Mouse (Mus musculus): ENCODE results near the gene Wnt4.

The Wnt4 gene

GRCm38 (mm10) chr4:137306991-137307706, 29.9 kb downstream of the Wnt4 start:
- no peak for DNase-seq

- no peak for DNase-seq
Observed at GRCm38 (mm10) chr4:137308377-137308776, 31.1 kb downstream of the Wnt4 start.

DNA sequence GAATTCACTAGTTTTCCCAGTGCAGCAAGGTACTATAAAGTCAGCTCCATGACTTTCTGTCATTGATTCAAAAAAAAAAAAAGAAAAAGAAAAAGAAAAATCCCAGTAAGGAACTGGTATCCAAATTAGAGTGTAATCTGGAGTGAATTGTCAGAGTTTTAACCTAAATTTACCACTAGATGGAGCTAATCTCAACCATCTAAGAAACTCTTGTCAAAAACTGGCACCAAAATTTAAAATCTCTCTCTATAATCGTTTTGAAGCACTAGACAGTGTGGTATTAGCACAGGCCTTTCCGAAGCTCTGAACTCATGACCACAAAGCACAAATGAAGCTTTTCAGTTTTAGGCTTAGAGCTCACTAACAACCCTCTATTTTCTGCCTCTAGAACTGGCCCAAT, 36.2 kb downstream of the Wnt4 start:
- no peak for DNase-seq

- DNase-seq, result no peak
Observed at GRCm38 (mm10) chr4:137314561-137314960, 37.3 kb downstream of the Wnt4 start.

DNA sequence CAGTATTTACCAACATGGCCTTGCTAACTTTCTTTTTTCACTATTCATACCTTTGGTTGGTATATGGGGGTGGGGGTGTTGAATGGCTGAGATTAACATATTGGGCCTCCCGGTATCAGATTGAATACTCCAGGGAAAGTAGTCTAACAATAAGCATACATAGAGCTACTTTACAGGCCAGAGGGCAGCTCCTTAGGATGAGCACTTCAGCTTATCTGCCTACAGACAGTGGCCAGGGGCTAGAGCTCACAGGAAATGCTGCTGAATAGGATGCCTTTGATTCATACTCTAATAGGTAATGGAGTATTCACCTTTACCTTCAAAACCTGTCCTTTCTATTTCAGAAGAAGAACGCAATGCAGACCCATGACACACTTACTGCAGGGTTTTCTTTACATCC, 37.8 kb downstream of the Wnt4 start:
- no peak for DNase-seq

- no peak for DNase-seq
Observed at GRCm38 (mm10) chr4:137316027-137316770, 38.9 kb downstream of the Wnt4 start.

DNA sequence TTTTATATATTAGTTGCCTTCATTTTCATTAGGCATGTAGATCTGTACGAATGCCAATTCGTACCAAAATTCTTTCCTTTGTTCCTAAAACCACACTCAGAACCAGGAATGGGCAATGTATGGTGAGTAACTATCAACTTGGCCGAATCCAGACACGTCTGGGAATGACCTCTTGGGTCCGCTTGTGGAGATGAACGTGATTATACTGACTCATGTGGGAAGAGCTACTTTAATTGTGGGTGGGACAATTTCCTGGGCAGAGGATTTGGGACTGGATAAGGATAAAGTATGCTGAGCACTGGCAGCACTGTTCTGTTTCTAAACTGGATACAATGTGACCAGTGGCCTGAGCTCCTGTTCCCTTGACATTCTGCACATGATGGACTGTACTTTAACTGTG, 47.6 kb downstream of the Wnt4 start:
- no peak for DNase-seq

- no peak for DNase-seq
Observed at GRCm38 (mm10) chr4:137326494-137326893, 49.2 kb downstream of the Wnt4 start.

GRCm38 (mm10) chr4:137332051-137332450, 54.8 kb downstream of the Wnt4 start:
- DNase-seq, result no peak

DNA sequence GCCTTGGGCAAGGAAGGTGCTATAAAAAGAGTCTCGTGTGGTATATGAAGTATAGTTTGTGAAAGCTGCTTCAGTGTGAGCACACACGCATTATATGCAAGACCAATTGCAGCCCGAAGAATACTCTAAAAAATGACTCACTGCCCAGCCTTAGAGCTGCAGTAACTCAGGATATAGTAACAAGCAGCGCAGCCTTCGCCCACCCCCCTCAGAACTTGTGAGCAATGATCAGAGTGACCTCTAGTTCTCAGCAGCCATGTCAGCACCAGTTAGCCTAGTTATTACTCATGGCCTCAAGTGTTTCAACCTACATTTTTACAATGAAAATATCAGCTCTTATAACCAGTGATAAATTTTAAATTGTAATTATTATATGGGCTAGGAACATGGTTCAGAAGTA, 59.2 kb downstream of the Wnt4 start:
- no peak for DNase-seq

DNA sequence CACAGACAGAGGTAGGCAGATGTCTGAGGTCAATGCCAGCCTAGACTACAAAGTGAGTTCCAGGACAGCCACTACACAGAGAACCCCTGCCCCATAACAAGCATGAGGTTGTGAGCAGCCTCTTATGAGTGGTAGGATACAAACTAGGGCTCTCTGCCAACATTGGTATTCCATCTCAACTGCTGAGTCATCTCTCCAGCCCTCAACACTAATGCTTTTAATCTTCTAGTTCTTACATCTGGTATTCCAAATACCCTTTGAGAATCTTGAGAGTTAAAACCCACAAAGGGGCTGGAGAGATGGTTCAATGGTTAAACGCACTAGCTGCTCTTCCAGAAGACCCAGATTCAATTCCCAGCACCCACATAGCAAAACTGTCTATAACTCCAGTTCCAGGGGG, 62.1 kb downstream of the Wnt4 start:
- no peak for DNase-seq

DNA sequence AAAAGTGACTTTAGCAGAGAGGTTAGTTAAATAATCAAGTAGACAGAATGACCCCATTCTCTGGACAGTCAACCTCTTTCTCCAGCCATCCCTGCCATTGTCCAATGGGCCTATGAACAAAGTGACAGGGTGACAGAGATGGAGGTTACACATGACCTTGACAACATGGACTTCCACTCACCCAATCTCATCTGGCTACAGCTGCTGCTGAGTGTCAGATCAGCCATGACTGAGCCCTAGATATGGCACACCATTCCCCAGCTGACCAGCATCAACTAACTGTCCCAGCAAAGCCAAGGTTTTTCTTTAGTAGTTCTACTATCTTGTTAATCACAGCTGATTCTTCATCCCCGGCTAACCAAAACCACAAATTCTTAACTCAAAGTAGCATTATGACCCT, 65.5 kb downstream of the Wnt4 start:
- no peak for DNase-seq

GRCm38 (mm10) chr4:137345112-137345511, 67.8 kb downstream of the Wnt4 start:
- no peak for DNase-seq

DNA sequence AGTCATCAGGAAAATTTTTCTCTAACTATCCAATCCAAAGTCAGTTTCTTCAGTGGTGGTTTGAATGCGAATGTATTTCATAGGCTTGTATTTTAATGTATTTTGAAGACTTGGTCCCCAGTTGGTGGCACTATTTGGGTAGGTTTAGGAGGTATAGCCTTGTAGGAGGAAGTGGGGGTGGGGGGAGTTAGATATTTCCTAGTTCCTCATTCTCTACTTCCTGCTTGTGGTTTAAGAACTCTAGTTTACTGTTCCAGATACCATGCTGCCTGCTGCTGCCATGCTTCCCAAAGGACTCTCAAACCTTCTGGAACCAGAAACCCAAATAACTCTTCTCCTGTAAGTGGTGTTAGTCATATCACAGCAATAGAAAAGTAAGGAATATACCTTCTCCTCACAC, 68.5 kb downstream of the Wnt4 start:
- DNase-seq, result no peak
